Mouse (Mus musculus) layer of hippocampus, adult 2 months (tissue): ENCODE measurements around the gene Gal3st2b. TPM values are rescaled to one million over a fixed set of nuclear protein-coding genes. Genes with fewer than 3 reads are reported as not detected.
"Not testable (repeated sequence)": the region's sequence is repeated elsewhere in the genome, so short reads cannot be mapped to it uniquely, and the experiment has no call there.

Experiments used
- DNase-seq, 2 experiments: peaks; one replicate each; pipeline ENCODE4 v3.0.0; 2022; ENCODE audit warnings: low spot score in 2 of 2
- H3K27ac ChIP-seq: fragments of 200-600 bp; 2 replicates; pipeline ENCODE4 v1.8.1; 2022
- H3K4me3 ChIP-seq: fragments of 200-600 bp; 2 replicates; pipeline ENCODE4 v1.8.1; 2022; ENCODE audit warnings: mild to moderate bottlenecking
- CTCF ChIP-seq: fragments of 200-600 bp; conservative IDR thresholded peaks from 2 replicates; pipeline ENCODE4 v1.8.1; 2022; ENCODE audit warnings: antibody characterized with exemption, mild to moderate bottlenecking, moderate library complexity
- total RNA-seq, 2 experiments: library from RNA; stranded (reverse); gene quantifications; 2 replicates each; pipeline ENCODE4 v1.2.3; 2021

Gene Gal3st2b
- total RNA-seq, 2 experiments from 2014 or later, result 0.23 to 0.69 TPM

DNA sequence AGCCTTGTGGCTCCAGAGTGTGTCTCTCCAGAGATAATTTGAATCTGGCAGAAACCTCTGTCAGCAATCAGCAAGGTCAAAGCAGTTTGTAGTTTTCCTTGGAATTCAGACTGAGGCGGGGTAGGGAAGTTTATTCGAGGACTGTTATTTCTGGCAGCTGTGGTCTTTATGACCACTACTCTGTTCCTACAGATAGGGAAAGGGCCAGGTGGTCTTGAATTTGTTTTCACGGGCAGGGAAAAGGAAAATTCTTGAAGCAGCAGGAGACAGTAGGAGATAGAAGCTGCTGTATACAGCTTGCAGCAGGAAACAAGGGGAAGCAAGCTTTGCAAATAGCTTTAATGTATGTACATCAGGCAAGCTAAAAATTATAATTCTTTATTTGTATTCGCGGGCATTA is 52.3 kb downstream of the Gal3st2b start:
- H3K4me3 ChIP-seq, DNase-seq, H3K27ac ChIP-seq: not testable (repeated sequence)

DNA sequence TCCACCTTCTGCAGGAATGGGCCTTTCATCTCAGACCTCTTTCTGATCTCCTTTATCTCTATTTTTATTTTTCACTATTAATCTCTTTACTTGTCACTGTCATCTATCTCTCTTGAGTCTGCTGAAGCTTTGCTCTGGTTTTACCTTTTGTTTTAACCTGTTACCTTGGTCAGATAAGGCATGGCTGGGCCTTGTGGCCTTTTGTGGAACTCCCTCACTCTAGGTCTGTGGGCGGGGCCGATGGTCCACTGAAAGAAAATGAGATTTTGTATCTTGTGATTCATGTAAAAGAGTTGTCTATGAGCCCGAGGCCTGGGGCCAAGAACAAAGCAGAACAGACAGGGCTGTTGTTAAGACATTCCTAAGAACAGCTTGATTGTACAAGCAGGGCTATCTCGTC is 52.7 kb downstream of the Gal3st2b start:
- H3K27ac ChIP-seq, DNase-seq: not testable (repeated sequence)

GRCm38 (mm10) chr1:93975764-93976163 is 57.7 kb downstream of the Gal3st2b start:
- H3K4me3 ChIP-seq, H3K27ac ChIP-seq, DNase-seq: not testable (repeated sequence)

More for the DNA sequence above, 52.7 kb downstream of the Gal3st2b start:
- not testable (repeated sequence) for H3K4me3 ChIP-seq

GRCm38 (mm10) chr1:93978287-93978686 is 60.2 kb downstream of the Gal3st2b start:
- H3K27ac ChIP-seq, H3K4me3 ChIP-seq, DNase-seq: not testable (repeated sequence)

GRCm38 (mm10) chr1:93980932-93981331 is 62.8 kb downstream of the Gal3st2b start:
- not testable (repeated sequence) for H3K27ac ChIP-seq, H3K4me3 ChIP-seq, DNase-seq

- Histone ChIP-seq H3K27ac (no peak overlapping the region), H3K4me3 (no peak overlapping the region)
- no peak for DNase-seq
- TF ChIP-seq CTCF, result no peak
Observed at GRCm38 (mm10) chr1:93986167-93986566, 68.1 kb downstream of the Gal3st2b start.

- peak; percentile 49 for TF ChIP-seq CTCF
- no peak overlapping the region for H3K27ac ChIP-seq
- DNase-seq, result no peak
- H3K4me3 ChIP-seq, result no peak overlapping the region
Observed at GRCm38 (mm10) chr1:93988786-93989185, 70.7 kb downstream of the Gal3st2b start.

GRCm38 (mm10) chr1:93990209-93990608 is 72.1 kb downstream of the Gal3st2b start, which contains the start of gene Gal3st2c:
Gene Gal3st2c, plus strand, starts transcription at chr1:93990509.
- H3K4me3 ChIP-seq, DNase-seq, H3K27ac ChIP-seq: not testable (repeated sequence)

DNA sequence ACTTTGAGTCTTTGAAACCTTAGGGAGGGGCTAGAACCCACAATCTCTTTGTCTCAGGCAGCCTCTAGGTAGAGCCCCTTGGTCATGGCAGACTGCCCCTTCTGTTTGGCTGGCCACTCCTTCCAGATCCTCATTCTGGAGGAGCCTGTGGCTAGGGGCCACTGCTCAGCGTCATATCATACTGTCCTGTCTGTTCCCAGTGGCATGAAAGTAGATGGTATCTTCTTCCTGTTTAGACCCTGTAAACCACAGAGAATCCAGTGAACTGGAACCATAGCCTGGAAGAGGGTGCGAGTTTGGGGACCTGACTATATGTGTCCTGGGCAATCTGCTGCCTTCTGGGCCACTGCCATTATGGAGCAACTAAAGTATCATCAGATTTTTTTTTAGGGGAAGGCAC is 73.0 kb downstream of the Gal3st2b start:
- H3K27ac ChIP-seq, DNase-seq: not testable (repeated sequence)

GRCm38 (mm10) chr1:93991491-93991890 is 73.4 kb downstream of the Gal3st2b start:
- DNase-seq, H3K4me3 ChIP-seq: not testable (repeated sequence)
- peak overlapping the region; percentile 71 for H3K27ac ChIP-seq

More for the DNA sequence above, 73.0 kb downstream of the Gal3st2b start:
- not testable (repeated sequence) for H3K4me3 ChIP-seq

Other genes with a start within 250 kb of the Gal3st2b start
- gene Bok, start 232.7 kb upstream of the Gal3st2b start, total RNA-seq, result 10 to 100 TPM; 64.9 to 77.6 TPM
- 10 to 100 TPM; 81.6 to 85.2 TPM for gene Atg4b, start 166.8 kb upstream of the Gal3st2b start, total RNA-seq
- gene Thap4, start 163.4 kb upstream of the Gal3st2b start, total RNA-seq, result 10 to 100 TPM; 35.2 to 35.4 TPM
- 10 to 100 TPM; 52.6 to 58.0 TPM for gene Dtymk, start 116.4 kb upstream of the Gal3st2b start, total RNA-seq
- 10 to 100 TPM; 12.6 to 14.2 TPM for gene Ing5, start 114.3 kb upstream of the Gal3st2b start, total RNA-seq
- 10 to 100 TPM; 15.8 to 19.3 TPM for gene D2hgdh, start 93.4 kb upstream of the Gal3st2b start, total RNA-seq
- under 1 TPM; 0.12 to 0.56 TPM for gene Gal3st2, start 57.0 kb upstream of the Gal3st2b start, total RNA-seq
- under 1 TPM in 1 of 2 experiments, not detected in 1; 0.10 TPM for gene Gal3st2c, start 72.2 kb downstream of the Gal3st2b start, total RNA-seq
- 10 to 100 TPM in 1 of 2 experiments, 1 to 10 TPM in 1; 9.4 to 10.6 TPM for gene Neu4, start 102.1 kb downstream of the Gal3st2b start, total RNA-seq
- gene Pdcd1, start 134.2 kb downstream of the Gal3st2b start, total RNA-seq, result under 1 TPM in 1 of 2 experiments, not detected in 1; 0.31 TPM